Mouse (Mus musculus) heart, postnatal 10 days (tissue): ENCODE measurements around the gene Rpp25l. TPM values are rescaled to one million over a fixed set of nuclear protein-coding genes. Genes with fewer than 3 reads are reported as not detected.

Experiments used
- DNase-seq, 2 experiments: peaks; one replicate each; pipeline ENCODE4 v3.0.0; 2021
- intact Hi-C: fragments of 180-260 bp; cut with DNase I; formaldehyde crosslinking; loops from one replicate; pipeline ENCODE4 v1.15.1; 2025
- total RNA-seq, 2 experiments: library from RNA; stranded (reverse); gene quantifications; 2 replicates each; pipeline ENCODE4 v1.2.3; 2021

Gene Rpp25l
- total RNA-seq, 2 experiments from 2014 or later, result 28.0 to 32.1 TPM

- intact Hi-C loops, result no loop called here
- no peak for DNase-seq
Measured at GRCm38 (mm10) chr4:41676248-41677005, 36.9 kb downstream of the Rpp25l start.

- no peak for DNase-seq
- intact Hi-C loops, result no loop called here
Measured at GRCm38 (mm10) chr4:41673186-41673585, 40.1 kb downstream of the Rpp25l start.

GRCm38 (mm10) chr4:41672522-41672963 is 40.8 kb downstream of the Rpp25l start:
- no peak for DNase-seq
- intact Hi-C loops, result no loop called here

GRCm38 (mm10) chr4:41671963-41672480 is 41.3 kb downstream of the Rpp25l start:
- intact Hi-C loops, result no loop called here
- DNase-seq, result no peak

- no peak for DNase-seq
- intact Hi-C loops, result no loop called here
Measured at GRCm38 (mm10) chr4:41671500-41671899, 41.8 kb downstream of the Rpp25l start.

- intact Hi-C loops, result no loop called here
- no peak for DNase-seq
Measured at GRCm38 (mm10) chr4:41670836-41671235, 42.5 kb downstream of the Rpp25l start.

- intact Hi-C loops, result no loop called here
- no peak for DNase-seq
Measured at GRCm38 (mm10) chr4:41666646-41667045, 46.7 kb downstream of the Rpp25l start.

- intact Hi-C loops, result no loop called here
Measured at GRCm38 (mm10) chr4:41665009-41665675, 48.2 kb downstream of the Rpp25l start.

GRCm38 (mm10) chr4:41664533-41664932 is 48.8 kb downstream of the Rpp25l start:
- no peak for DNase-seq
- intact Hi-C loops, result no loop called here

More at GRCm38 (mm10) chr4:41665009-41665675, 48.2 kb downstream of the Rpp25l start:
- no peak for DNase-seq

GRCm38 (mm10) chr4:41663614-41664013 is 49.7 kb downstream of the Rpp25l start:
- no peak for DNase-seq
- intact Hi-C loops, result no loop called here

- DNase-seq, result no peak
- intact Hi-C loops, result no loop called here
Measured at GRCm38 (mm10) chr4:41662723-41663122, 50.6 kb downstream of the Rpp25l start.

Other genes with a start within 250 kb of the Rpp25l start
- 1 to 10 TPM; 1.4 to 2.0 TPM for gene Kif24, start 248.6 kb downstream of the Rpp25l start, total RNA-seq
- 10 to 100 TPM; 25.6 to 27.9 TPM for gene Nudt2, start 248.4 kb downstream of the Rpp25l start, total RNA-seq
- 10 to 100 TPM; 10.1 to 10.6 TPM for gene AI464131, start 210.5 kb downstream of the Rpp25l start, total RNA-seq
- gene 1110017D15Rik, start 196.2 kb downstream of the Rpp25l start, total RNA-seq, result under 1 TPM in 1 of 2 experiments, not detected in 1; 0.31 TPM
- 10 to 100 TPM; 18.6 to 21.8 TPM for gene Fam219a, start 144.0 kb downstream of the Rpp25l start, total RNA-seq
- gene Dnaic1, start 143.8 kb downstream of the Rpp25l start, total RNA-seq, result 1 to 10 TPM in 1 of 2 experiments, under 1 TPM in 1; 0.84 to 1.6 TPM
- gene Enho, start 73.2 kb downstream of the Rpp25l start, total RNA-seq, result 1 to 10 TPM; 4.2 to 4.4 TPM
- 1 to 10 TPM; 3.3 to 7.5 TPM for gene Cntfr, start 16.4 kb downstream of the Rpp25l start, total RNA-seq
- gene Il11ra1, start 13.5 kb downstream of the Rpp25l start, total RNA-seq, result 10 to 100 TPM; 65.3 to 66.2 TPM
- gene Dctn3, start 9.6 kb upstream of the Rpp25l start, total RNA-seq, result 10 to 100 TPM; 85.9 to 92.3 TPM
- not detected for gene Arid3c, start 17.6 kb upstream of the Rpp25l start, total RNA-seq
- 10 to 100 TPM; 57.7 to 66.1 TPM for gene Galt, start 41.7 kb upstream of the Rpp25l start, total RNA-seq
- gene Sigmar1, start 42.6 kb upstream of the Rpp25l start, total RNA-seq, result 10 to 100 TPM; 23.8 to 28.6 TPM
- gene Ccl27a, start 60.7 kb upstream of the Rpp25l start, total RNA-seq, result 10 to 100 TPM; 23.1 to 24.3 TPM
- not detected for gene Gm21541, start 190.1 kb upstream of the Rpp25l start, total RNA-seq
- gene Gm20878, start 228.0 kb upstream of the Rpp25l start, total RNA-seq, result under 1 TPM; 0.45 to 0.69 TPM